Mouse (Mus musculus) liver, adult 2 months (tissue): ENCODE data around the gene Lce1k. TPM values are rescaled to one million over a fixed set of nuclear protein-coding genes. Genes with fewer than 3 reads are reported as not detected.
"Not testable (repeated sequence)": the region's sequence is repeated elsewhere in the genome, so short reads cannot be mapped to it uniquely, and the experiment has no call there.

Source experiments
- DNase-seq: peaks from one replicate; pipeline ENCODE4 v3.0.0-alpha.2; 2011; ENCODE audit warnings: low read depth, low spot score; ENCODE audit errors: extremely low read depth
- H3K27ac ChIP-seq: fragments of 200-500 bp; replicated peaks from 2 replicates; pipeline ENCODE4 v1.5.1; 2012; ENCODE audit warnings: low read depth, mild to moderate bottlenecking, control low read depth, inconsistent platforms, low read length; ENCODE audit not compliant: insufficient read depth
- H3K27me3 ChIP-seq: fragments of 200-500 bp; 2 replicates; pipeline ENCODE4 v1.6.1; 2012; ENCODE audit warnings: mild to moderate bottlenecking, moderate library complexity, low read length, inconsistent platforms; ENCODE audit not compliant: control insufficient read depth, insufficient read depth
- H3K36me3 ChIP-seq: fragments of 200-500 bp; 2 replicates; pipeline ENCODE4 v1.6.1; 2012; ENCODE audit warnings: low read length, inconsistent platforms; ENCODE audit not compliant: control insufficient read depth, insufficient read depth
- H3K4me1 ChIP-seq: fragments of 200-500 bp; 2 replicates; pipeline ENCODE4 v1.6.1; 2011; ENCODE audit warnings: low read length; ENCODE audit not compliant: control insufficient read depth, insufficient read depth
- H3K4me3 ChIP-seq: fragments of 200-500 bp; 2 replicates; pipeline ENCODE4 v1.5.1; 2011; ENCODE audit warnings: low read depth, mild to moderate bottlenecking, control low read depth, low read length, moderate library complexity; ENCODE audit not compliant: insufficient read depth
- H3K79me2 ChIP-seq: fragments of 200-500 bp; 2 replicates; pipeline ENCODE4 v1.6.1; 2012; ENCODE audit warnings: inconsistent platforms, mild to moderate bottlenecking, low read length, moderate library complexity; ENCODE audit not compliant: control insufficient read depth, insufficient read depth
- H3K9ac ChIP-seq: fragments of 200-500 bp; 2 replicates; pipeline ENCODE4 v1.6.1; 2012; ENCODE audit warnings: low read depth, mild to moderate bottlenecking, control low read depth, inconsistent platforms, low read length
- CTCF ChIP-seq: fragments of 200-500 bp; IDR thresholded peaks from 2 replicates; pipeline ENCODE4 v1.5.1; 2011; ENCODE audit warnings: low read depth, low read length, control low read depth
- POLR2A ChIP-seq: fragments of 200-500 bp; IDR thresholded peaks from 2 replicates; pipeline ENCODE4 v1.6.1; 2011; ENCODE audit warnings: low read length, control low read depth; ENCODE audit not compliant: insufficient read depth; ENCODE audit errors: extremely low read depth
- WGBS: fragments of 180-500 bp; shearing (Covaris S2); methylation state at CpG from one replicate; pipeline ENCODE4 v1.1.7; 2018; 5-methylcytosine and 5-hydroxymethylcytosine counted together
- polyA plus RNA-seq: library from polyadenylated mRNA; depleted of rRNA; stranded (reverse); fragments of >200 nt; gene quantifications from 2 replicates; pipeline ENCODE4 v1.2.3, GENCODE M21; 2012; rRNA removed
- total RNA-seq: library from RNA; depleted of rRNA; stranded (reverse); fragments of >200 nt; gene quantifications from 2 replicates; pipeline ENCODE4 v1.2.3, GENCODE M21; 2014; rRNA removed

The Lce1k gene
- total RNA-seq (not detected in 2 replicates), polyA plus RNA-seq (not detected in 2 replicates)

DNA sequence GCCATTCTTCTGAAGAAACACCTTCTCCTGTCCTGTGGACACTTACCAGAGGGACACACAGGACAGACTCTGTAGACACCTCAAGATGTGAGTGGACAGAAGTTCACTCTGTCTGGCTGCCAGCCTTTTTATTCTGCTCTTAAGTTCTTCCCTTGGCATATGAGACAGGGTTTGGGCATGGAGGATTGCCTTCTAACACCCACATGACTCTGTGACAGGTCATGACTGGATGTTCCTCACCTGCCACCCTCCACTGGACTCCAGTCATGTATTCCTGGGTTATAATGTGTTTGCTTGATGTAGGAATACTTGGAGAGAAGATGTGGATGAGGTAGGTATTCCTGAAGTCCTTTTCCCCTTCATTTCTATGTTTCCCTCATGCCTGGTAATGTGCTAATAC, at the start of gene Lce1k:
Gene Lce1k (minus strand): TSS at position 101 of the 400 bp plus-strand sequence.
- no peaks in the 10 kb centered on the region for H3K27me3 ChIP-seq

DNA sequence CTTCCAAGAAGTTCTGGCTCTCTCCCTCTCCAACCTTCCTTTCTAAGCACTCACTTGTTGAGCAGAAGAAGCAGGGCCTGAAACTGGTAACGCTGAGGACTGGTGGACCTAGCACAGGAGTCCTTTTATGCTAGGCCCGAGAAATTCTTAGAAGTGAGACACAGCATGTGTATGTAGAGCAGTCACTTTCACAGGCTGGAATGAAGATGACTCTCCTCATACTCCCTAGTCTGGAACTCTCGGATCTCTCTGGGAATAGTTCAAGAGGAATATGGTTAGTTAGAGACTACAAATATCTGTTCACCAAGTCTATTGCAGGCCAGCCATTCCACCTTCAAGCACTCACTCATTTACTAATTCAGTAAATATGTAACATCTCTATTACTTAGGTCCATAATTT, 43.5 kb upstream of the Lce1k start, which contains the start of gene Lce1l:
Gene Lce1l (minus strand): TSS at position 101 of the 400 bp plus-strand sequence.
- H3K27ac ChIP-seq, result no peak within 1 kb of the TSS
- H3K4me1 ChIP-seq, result no peaks in the 10 kb centered on the region
- TF ChIP-seq POLR2A (no peak), CTCF (no peak)
- no peak for DNase-seq
- H3K36me3 ChIP-seq, result no peaks in the 10 kb centered on the region
- H3K27me3 ChIP-seq, result no peaks in the 10 kb centered on the region
- 82% methylated on average over 3 of the region's 3 CpGs for WGBS
- no peak within 1 kb of the TSS for H3K9ac ChIP-seq
- H3K79me2 ChIP-seq, result no peaks in the 10 kb centered on the region
- no peak within 1 kb of the TSS for H3K4me3 ChIP-seq

More for the DNA sequence above, at the start of gene Lce1k:
- no peaks in the 10 kb centered on the region for H3K36me3 ChIP-seq
- no peak within 1 kb of the TSS for H3K4me3 ChIP-seq
- no peak for TF ChIP-seq CTCF
- TF ChIP-seq POLR2A, result no peak
- H3K4me1 ChIP-seq, result no peaks in the 10 kb centered on the region
- no peak within 1 kb of the TSS for H3K27ac ChIP-seq
- H3K9ac ChIP-seq, result no peak within 1 kb of the TSS
- no peaks in the 10 kb centered on the region for H3K79me2 ChIP-seq
- DNase-seq, result no peak

DNA sequence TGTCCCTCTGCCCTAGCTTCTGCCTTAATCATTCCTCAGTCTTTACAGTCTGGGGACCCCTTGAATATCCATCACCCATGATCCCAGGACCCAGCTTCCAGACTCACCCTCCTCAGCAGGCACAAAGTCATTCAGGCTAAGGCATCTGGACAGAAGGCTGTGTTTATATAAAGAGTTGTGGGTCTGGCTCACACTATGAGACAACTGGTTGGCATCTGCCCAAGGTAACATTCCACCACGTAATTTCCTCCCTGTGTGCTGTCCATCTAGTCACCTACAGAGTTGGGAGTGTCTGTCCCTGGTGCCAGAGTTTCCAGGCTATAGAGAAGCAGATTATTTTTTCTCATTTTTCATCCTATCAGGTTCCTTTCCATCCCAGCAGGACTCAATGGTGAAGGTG, 19.4 kb upstream of the Lce1k start, which contains the start of gene Kprp:
Gene Kprp (minus strand): TSS at position 140 of the 400 bp plus-strand sequence.
- Histone ChIP-seq H3K27ac (no peak within 1 kb of the TSS), H3K36me3 (no peaks in the 10 kb centered on the region), H3K4me3 (no peak within 1 kb of the TSS), H3K9ac (no peak within 1 kb of the TSS), H3K79me2 (no peaks in the 10 kb centered on the region), H3K4me1 (no peaks in the 10 kb centered on the region), H3K27me3 (no peaks in the 10 kb centered on the region)
- TF ChIP-seq CTCF (no peak), POLR2A (no peak)
- WGBS, result 29% methylated on average over 1 of the region's 1 CpGs
- DNase-seq, result no peak

DNA sequence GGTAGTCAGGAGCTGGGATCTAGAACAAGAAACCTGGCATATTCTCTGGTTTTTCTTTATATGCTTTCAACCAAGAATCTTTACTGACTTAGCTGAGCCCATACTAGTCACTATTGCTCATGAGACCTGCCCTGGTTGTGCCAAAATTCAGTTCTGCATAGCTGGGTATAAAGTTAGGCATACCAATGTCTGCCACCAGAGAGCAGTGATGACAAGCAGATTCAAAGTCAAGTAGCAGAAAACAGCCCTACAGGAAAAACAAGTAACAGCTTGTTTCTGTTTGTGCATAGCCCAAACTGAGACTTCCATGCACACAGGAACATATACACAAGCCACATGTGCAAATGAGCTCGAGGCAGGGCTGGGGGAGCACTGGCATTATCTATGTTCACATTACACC, 18.1 kb upstream of the Lce1k start:
- Histone ChIP-seq H3K9ac (no peak overlapping the region), H3K4me1 (no peaks in the 10 kb centered on the region), H3K79me2 (no peaks in the 10 kb centered on the region), H3K36me3 (no peaks in the 10 kb centered on the region), H3K27me3 (no peaks in the 10 kb centered on the region), H3K27ac (no peak overlapping the region), H3K4me3 (no peak overlapping the region)
- no peak for DNase-seq
- WGBS, result 10% methylated on average over 1 of the region's 1 CpGs
- TF ChIP-seq CTCF (no peak), POLR2A (no peak)

DNA sequence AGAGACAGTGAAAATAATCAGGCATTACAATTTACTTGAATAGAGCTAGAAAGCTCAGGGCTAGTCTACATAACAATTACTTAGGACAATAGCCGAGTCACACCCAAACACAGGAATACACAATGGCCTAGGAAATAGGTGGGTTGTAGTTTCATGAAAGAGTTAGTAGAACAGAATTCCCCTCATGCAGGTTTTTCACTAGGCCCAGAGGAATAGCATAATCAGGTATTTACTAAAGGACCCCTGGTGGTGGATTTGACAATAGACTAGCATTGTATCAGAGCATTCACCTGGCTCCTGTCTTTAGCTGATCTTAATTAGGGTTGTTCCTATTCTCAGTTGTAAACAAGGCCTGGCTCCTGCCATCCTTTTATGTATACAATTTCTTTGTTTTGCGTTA, 8.3 kb upstream of the Lce1k start:
- H3K36me3 ChIP-seq, H3K27ac ChIP-seq, H3K9ac ChIP-seq, DNase-seq, H3K27me3 ChIP-seq, H3K4me3 ChIP-seq, H3K4me1 ChIP-seq, H3K79me2 ChIP-seq: not testable (repeated sequence)
- WGBS, result 88% methylated on average over 2 of the region's 2 CpGs

DNA sequence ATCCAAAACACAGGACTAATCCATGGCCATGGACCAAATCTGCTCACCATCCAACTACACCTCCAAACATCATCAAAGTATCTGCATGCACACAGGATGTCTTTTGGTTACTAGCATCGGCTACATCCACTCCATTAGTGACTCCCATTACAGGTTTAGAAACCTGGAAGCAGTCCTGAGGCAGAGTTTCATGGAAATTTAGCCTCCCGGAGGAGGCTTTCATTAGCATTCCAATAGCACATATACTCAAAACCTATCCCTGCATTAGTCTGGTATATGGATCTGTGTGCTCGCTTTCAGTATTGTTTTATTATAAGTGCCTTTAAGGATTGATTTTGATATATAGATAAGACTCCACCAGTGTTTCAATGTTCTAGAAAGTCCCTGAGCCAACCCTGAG, 7.9 kb upstream of the Lce1k start:
- 88% methylated on average over 3 of the region's 3 CpGs for WGBS
- H3K4me3 ChIP-seq, result no peak overlapping the region
- H3K4me1 ChIP-seq, result no peaks in the 10 kb centered on the region

More for the DNA sequence above, 7.9 kb upstream of the Lce1k start:
- H3K27me3 ChIP-seq, result no peaks in the 10 kb centered on the region; the same call in 1 of the 2 replicates
- H3K9ac ChIP-seq, result no peak overlapping the region
- no peak for TF ChIP-seq CTCF
- no peak for TF ChIP-seq POLR2A
- no peaks in the 10 kb centered on the region for H3K79me2 ChIP-seq
- DNase-seq, result no peak
- no peaks in the 10 kb centered on the region for H3K36me3 ChIP-seq
- no peak overlapping the region for H3K27ac ChIP-seq
